Mouse (Mus musculus): ENCODE results near the gene Ugt2a3.
"Not testable (repeated sequence)": the region's sequence is repeated elsewhere in the genome, so short reads cannot be mapped to it uniquely, and the experiment has no call there.

The Ugt2a3 gene

GRCm38 (mm10) chr5:87336961-87337697 lies at the start of gene Ugt2a3:
Gene Ugt2a3 (minus strand): TSS chr5:87337195.
- DNase-seq (ENCODE audit: low spot score in 2 of 2) = no peak

DNA sequence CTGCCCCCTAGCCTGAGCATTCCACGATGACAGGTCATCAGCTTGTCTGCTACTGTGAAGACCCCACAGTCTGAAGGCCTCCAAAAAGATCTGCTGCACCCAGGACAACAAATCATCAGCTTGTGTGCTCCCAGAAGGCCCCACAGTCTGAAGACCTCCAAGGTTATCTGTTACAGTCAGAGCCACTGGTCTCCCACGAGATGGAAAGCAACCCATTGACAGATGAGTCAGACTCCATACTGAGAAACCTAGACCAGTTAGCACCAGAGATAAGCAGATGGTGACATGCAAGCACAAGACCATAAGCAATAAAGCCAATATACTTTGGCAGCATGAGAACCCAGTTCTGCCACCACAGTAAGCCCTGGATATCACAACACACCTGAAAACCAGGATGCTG lies 43.2 kb upstream of the Ugt2a3 start:
- no peak for DNase-seq (ENCODE audit: low spot score in 2 of 2)

DNA sequence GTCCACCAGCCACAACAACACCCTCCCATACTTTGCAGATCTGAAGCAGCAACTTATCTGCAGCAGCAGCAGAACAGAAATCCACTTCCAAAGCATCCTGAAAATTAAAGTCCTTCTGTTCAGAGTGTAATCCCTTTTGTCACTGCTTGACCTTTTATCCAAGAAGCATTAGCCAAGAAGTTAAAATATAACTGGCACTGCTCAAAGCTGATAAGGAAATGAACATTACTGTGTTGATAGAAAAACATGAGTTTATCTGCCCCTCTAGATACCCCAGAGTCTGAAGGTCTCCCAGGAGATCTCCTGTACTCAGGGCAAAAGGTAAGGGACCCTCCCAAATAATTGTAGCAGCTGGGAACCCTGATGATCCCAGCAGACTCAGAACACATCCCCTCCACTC lies 42.8 kb upstream of the Ugt2a3 start:
- no peak for DNase-seq (ENCODE audit: low spot score in 2 of 2)

GRCm38 (mm10) chr5:87375874-87376383 lies 38.9 kb upstream of the Ugt2a3 start:
- no peak for DNase-seq (ENCODE audit: low spot score in 2 of 2)

DNA sequence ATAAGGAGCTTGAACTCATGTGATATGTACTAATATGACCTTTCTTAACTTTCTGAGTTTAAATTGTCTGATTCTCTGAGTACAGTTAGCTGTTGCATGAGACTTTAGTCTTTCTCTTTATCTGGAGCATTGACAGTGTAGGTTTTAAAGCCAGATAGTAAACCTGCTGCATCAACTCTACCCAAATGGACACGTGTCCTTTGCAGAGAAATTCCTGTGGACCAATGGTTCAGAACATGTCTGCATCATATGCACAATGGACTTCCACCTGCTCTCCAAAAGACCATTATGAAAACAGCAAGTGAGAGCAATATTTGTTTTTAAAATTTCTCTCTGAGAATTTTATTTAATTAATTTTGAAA lies 36.5 kb upstream of the Ugt2a3 start:
- DNase-seq (ENCODE audit: low spot score in 2 of 2) = no peak

DNA sequence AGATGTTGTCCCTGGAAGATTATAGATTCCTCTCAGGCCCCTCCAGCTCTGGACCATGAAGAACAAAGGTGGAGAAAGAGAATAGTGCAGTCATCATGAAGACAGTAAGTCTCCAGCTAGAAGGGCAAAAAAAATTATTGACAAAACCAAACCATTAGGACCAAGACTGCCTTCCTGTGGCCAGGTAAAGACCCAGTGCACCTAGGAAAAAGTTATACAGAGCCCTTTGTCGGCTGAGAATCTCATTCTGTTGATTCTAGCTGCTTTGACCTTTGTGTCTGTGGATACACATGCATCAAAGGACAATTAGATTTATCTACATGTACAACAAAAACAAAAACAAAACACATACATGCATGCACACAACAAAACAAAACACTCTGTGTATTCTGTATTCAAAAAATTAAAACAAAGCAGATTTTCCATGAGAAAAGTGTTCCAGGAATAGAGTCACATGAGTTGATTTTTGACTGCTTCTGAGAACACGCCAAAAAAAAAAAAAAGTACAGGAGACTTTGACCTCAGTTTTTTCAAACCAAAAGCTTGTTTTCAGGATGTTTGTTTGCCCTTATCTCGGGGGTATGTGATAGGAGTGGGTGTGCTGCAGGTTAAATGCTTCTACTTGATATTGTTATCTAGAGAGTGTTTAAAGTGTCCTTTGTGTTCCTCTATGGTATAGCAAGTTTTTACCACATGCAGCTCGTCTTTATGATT lies 36.0 kb upstream of the Ugt2a3 start:
- not testable (repeated sequence) for DNase-seq (ENCODE audit: low spot score in 2 of 2)

GRCm38 (mm10) chr5:87350350-87350749 lies 13.4 kb upstream of the Ugt2a3 start:
- no peak for DNase-seq (ENCODE audit: low spot score in 2 of 2)

DNA sequence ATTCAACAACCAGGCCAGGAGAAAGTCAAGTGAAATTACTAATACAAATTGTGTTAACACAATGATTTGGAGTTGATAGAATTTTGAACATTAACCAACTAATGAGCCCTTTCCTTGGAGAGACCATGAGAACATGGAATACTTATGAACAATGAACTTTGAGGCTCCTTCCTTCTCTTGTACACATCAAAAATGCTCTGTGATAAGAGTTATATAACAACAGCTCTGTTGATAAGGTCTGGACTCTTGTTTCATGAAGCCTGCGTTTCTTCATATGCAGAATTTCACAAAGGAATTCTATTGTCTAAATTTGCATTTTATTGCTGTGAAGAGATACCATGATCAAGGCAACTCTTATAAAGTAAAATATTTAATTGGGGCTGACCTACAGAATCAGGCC lies 12.2 kb upstream of the Ugt2a3 start:
- not testable (repeated sequence) for DNase-seq (ENCODE audit: low spot score in 2 of 2)

GRCm38 (mm10) chr5:87347479-87348078 lies 10.6 kb upstream of the Ugt2a3 start:
- DNase-seq (ENCODE audit: low spot score in 2 of 2) = not testable (repeated sequence)

DNA sequence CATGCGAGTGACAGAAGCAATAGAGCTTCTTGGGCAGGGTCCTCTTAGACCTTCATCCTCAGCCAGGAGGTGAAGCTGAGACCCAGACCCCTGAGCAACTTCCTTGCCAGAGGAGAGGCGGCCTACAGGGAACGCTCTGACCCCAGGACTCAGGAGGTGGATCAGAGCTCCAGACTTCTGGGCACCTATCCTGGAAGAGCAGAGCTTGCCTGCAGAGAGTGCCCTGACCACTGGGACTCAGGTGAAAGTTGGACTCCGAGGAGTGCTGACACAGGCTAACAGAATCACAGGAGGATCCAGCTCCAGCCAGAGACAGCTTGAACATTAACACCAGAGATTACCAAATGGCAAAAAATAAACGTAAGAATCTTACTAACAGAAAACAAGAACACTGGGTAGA lies 3.5 kb upstream of the Ugt2a3 start:
- no peak for DNase-seq (ENCODE audit: low spot score in 2 of 2)

DNA sequence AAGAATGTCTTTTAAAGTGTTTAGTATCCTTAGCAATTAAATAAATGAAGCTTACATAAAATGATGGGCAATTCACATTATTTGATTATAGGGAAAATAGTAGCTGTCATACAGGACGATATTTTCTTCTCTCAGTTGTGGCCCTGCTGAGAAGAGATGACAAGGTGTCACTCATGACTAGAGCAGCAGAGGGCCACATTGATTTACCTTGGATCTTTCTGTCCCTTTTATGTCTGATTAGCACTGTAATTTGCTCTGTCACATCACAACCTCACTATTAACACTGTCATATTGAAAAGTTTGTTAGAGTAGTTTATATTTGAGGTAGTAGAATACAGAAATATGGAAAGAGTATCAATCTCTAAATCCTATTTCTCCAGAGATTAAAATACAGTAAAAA lies 1.8 kb downstream of the Ugt2a3 start:
- no peak for DNase-seq (ENCODE audit: low spot score in 2 of 2)

GRCm38 (mm10) chr5:87333584-87333983 lies 3.4 kb downstream of the Ugt2a3 start:
- no peak for DNase-seq (ENCODE audit: low spot score in 2 of 2)

DNA sequence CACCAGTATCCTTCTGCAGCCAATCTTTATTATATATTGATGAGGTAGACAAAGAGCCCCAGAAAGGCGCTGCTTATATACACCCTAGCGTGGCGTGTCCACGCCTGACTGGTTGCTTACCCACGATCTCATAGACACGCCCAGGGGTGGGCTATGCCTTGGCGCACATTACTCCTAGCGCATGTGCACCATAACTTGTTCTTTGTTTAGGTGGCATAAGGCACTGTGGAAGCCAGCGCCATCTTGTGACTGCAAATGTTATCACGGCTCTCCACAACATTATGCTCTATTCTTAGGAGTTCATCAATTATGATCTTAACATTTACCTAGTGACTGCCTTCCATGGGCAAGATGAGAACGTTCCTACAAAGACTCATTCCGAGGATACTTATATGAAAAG lies 25.6 kb downstream of the Ugt2a3 start:
- DNase-seq (ENCODE audit: low spot score in 2 of 2) = no peak

- DNase-seq (ENCODE audit: low spot score in 2 of 2) = not testable (repeated sequence)
Observed at GRCm38 (mm10) chr5:87286180-87286579, 50.8 kb downstream of the Ugt2a3 start.

DNA sequence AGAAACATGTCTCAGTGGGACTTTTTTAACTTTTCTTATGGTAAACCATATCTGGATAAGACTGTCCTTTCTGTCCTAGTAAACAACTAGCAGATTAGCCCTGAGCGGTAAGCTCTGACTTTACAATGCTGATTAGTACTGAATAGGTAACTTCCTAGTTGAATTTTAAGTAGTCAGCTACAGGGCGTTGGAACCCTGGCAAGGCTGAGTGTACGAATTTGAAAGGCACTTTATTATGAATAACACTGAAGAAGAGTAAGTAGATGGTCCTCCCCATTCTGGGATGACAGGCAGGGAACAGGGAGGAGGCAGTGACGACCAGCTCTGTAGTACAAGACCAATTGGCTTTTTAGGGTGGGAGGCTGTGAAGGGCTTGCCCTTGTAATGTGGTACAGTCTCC lies 61.0 kb downstream of the Ugt2a3 start:
- not testable (repeated sequence) for DNase-seq (ENCODE audit: low spot score in 2 of 2)

- DNase-seq (ENCODE audit: low spot score in 2 of 2) = no peak
Observed at GRCm38 (mm10) chr5:87275581-87275980, 61.4 kb downstream of the Ugt2a3 start.
